Mouse (Mus musculus) brown adipose tissue, adult 24 weeks (tissue): ENCODE measurements around the gene Tas2r136. TPM values are rescaled to one million over a fixed set of nuclear protein-coding genes. Genes with fewer than 3 reads are reported as not detected.

Experiments used
- H3K27ac ChIP-seq: fragments of 200-500 bp; replicated peaks from 2 replicates; pipeline ENCODE4 v1.5.1; 2012; ENCODE audit warnings: low read depth, mild to moderate bottlenecking, low read length
- H3K4me1 ChIP-seq: fragments of 200-500 bp; 2 replicates; pipeline ENCODE4 v1.6.1; 2012; ENCODE audit warnings: low read length, mixed read lengths; ENCODE audit not compliant: control insufficient read depth, insufficient read depth, insufficient read length
- H3K4me3 ChIP-seq: fragments of 200-500 bp; 2 replicates; pipeline ENCODE4 v1.5.1; 2012; ENCODE audit warnings: low read depth, mild to moderate bottlenecking, low read length, moderate library complexity; ENCODE audit not compliant: insufficient read depth
- polyA plus RNA-seq: library from polyadenylated mRNA; stranded (reverse); fragments of >200 nt; gene quantifications from 2 replicates; pipeline ENCODE4 v1.2.4, GENCODE M21; 2012; ENCODE audit not compliant: missing spikeins, insufficient read depth, insufficient read length

Tas2r136 gene
- polyA plus RNA-seq: not detected in 2 replicates

DNA sequence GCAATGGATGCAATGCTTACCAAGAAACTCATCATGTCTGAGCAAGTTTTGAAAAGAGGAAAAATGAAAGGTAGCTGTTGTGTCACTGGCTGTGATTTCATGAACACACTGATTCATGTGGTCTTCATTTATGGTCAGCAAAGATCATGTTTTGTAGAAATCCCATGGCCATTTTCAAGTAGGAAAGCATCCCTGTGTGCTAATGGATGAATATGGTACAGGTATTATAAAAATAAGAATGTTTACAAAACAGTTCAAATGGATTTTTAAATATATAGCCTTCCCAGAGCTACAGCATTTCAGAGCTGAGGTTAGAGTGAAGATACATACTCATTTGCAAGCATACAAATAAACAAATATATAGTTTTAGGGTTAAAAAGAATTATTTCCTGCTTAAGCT is at the start of gene Tas2r136:
Tas2r136 (minus strand) TSS at position 101 of the 400 bp plus-strand sequence.
- no peaks in the 10 kb centered on the region for H3K4me1 ChIP-seq
- H3K4me3 ChIP-seq: no peak within 1 kb of the TSS
- H3K27ac ChIP-seq: no peak within 1 kb of the TSS

DNA sequence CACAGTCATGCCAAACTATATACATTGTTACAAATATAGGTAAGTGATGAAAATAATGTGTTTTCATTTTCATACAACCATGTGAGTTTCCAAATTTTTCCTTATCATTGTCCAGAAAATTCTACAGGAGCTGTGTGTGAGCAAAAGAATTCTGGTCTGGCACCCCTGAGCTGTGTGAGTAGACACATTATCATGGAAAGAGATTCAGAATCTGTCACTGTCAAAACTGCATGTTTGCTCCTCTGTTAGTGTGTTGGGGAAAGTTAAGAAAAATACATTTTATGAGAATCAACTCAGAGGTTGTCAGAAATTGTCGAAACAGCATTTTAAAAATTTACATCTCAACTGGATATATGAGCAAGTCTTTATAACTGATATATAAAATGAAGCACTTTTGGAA is 24.6 kb upstream of the Tas2r136 start, which contains the start of gene Tas2r117:
Tas2r117 (plus strand) TSS at position 301 of the 400 bp plus-strand sequence.
- Histone ChIP-seq H3K27ac (no peak within 1 kb of the TSS), H3K4me1 (no peaks in the 10 kb centered on the region), H3K4me3 (no peak within 1 kb of the TSS)

DNA sequence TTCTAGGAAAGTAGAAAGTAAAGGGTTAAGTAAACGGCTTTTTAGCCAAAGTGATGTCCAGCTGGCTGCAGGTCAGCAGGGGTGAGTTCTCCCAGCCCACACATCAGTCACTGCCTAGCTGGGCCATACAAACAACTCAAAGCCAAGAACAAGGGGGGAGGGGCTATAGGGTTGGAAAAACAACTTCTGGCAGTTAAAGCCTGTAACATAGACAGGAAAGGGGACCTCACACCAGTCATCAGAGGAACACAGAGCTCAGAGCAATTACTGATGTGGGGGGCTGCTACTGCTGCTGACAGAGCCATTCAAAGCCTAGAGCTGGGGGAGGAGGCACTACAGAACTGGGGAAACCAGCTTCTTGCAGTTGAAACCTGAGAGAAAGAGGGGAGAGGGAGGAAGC is 17.4 kb upstream of the Tas2r136 start:
- H3K27ac ChIP-seq: no peak overlapping the region
- H3K4me1 ChIP-seq: no peaks in the 10 kb centered on the region
- H3K4me3 ChIP-seq: no peak overlapping the region

DNA sequence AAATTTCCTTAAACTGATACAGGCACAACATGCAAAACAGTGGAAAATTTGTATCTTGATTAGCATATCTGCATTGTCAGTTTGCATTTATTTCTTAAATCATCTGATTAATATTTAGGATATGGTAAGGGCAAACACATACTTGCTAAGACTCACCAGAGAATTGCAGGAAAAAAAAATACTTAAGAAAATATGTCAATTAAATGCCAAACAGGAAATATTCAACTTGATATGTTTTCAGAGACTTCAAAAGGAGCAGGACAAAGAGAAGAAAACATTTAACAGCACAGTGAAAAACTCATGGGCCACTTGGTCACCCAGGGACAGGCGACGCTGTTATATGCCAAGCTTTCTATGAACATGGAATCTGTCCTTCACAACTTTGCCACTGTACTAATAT is 16.1 kb downstream of the Tas2r136 start, which contains the start of gene Tas2r102:
Tas2r102 (plus strand) TSS at position 301 of the 400 bp plus-strand sequence.
- no peak within 1 kb of the TSS for H3K4me3 ChIP-seq
- H3K27ac ChIP-seq: no peak within 1 kb of the TSS
- H3K4me1 ChIP-seq: no peaks in the 10 kb centered on the region

GRCm38 (mm10) chr6:132754430-132754829 is 23.5 kb downstream of the Tas2r136 start, which contains the start of gene Tas2r124:
Gene Tas2r124 (plus strand): TSS chr6:132754730.
- H3K4me3 ChIP-seq: no peak within 1 kb of the TSS
- H3K27ac ChIP-seq: no peak within 1 kb of the TSS
- H3K4me1 ChIP-seq: no peaks in the 10 kb centered on the region

DNA sequence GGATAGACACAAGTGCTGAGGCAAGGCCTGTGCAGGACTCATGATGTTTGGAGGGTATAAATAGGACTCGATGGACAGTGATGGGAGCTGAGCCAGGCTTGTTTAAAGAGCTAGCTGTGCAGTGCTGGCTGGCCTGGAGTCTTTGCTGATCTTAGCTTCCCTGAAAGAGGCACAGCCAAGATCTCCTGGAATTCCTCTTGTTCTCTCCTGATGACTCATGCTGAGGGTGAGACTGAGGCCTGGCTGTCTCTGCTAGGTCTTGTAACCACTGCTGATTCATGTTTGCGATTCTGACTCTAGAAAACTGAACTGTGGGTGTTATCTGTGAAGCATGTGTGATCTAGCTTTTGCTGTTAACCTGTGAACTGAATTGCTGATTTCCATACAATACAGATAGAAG is 27.8 kb downstream of the Tas2r136 start:
- Histone ChIP-seq H3K4me1 (no peaks in the 10 kb centered on the region), H3K4me3 (no peak overlapping the region), H3K27ac (no peak overlapping the region)

DNA sequence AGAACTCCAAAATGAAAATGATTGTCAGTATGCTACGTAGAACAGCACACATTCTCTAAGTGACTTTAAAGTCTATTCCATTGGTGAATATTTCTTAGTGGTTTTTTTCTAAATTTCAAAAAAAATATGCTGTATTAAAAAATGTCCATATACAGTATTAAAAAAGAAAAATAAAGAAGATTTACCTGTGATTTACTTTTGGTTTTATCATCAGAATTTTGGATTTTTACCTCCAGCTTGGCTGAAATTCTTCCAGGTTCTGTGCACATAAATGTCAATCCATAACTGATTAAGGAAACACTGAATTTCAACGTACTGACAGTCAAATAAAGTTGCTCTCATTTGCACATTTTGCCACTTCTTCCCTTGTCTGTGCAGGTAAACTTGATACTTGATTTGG is 40.0 kb downstream of the Tas2r136 start, which contains the start of gene Tas2r115:
Tas2r115 (minus strand) TSS at position 101 of the 400 bp plus-strand sequence.
- Histone ChIP-seq H3K4me3 (no peak within 1 kb of the TSS), H3K27ac (no peak within 1 kb of the TSS), H3K4me1 (no peaks in the 10 kb centered on the region)

Other genes with a start within 250 kb of the Tas2r136 start
- gene Prh1, start 208.4 kb downstream of the Tas2r136 start, polyA plus RNA-seq: not detected in 2 replicates
- gene Prp2, start 182.2 kb downstream of the Tas2r136 start, polyA plus RNA-seq: not detected in 2 replicates
- gene A630073D07Rik, start 126.6 kb downstream of the Tas2r136 start, polyA plus RNA-seq: not detected in 2 replicates
- not detected in 2 replicates for gene Tas2r120, start 121.2 kb downstream of the Tas2r136 start, polyA plus RNA-seq
- not detected in 2 replicates for gene Tas2r121, start 77.2 kb downstream of the Tas2r136 start, polyA plus RNA-seq
- gene Tas2r122, start 66.2 kb downstream of the Tas2r136 start, polyA plus RNA-seq: not detected in 2 replicates
- gene Tas2r115, start 40.1 kb downstream of the Tas2r136 start, polyA plus RNA-seq: not detected in 2 replicates
- not detected in 2 replicates for gene Tas2r124, start 23.4 kb downstream of the Tas2r136 start, polyA plus RNA-seq
- gene Tas2r102, start 16.0 kb downstream of the Tas2r136 start, polyA plus RNA-seq: not detected in 2 replicates
- gene Tas2r117, start 24.7 kb upstream of the Tas2r136 start, polyA plus RNA-seq: not detected in 2 replicates
- not detected in 2 replicates for gene Tas2r123, start 69.0 kb upstream of the Tas2r136 start, polyA plus RNA-seq
- not detected in 2 replicates for gene Tas2r116, start 77.3 kb upstream of the Tas2r136 start, polyA plus RNA-seq
- not detected in 2 replicates for gene Tas2r110, start 89.8 kb upstream of the Tas2r136 start, polyA plus RNA-seq
- gene Tas2r113, start 114.8 kb upstream of the Tas2r136 start, polyA plus RNA-seq: not detected in 2 replicates
- not detected in 2 replicates for gene Tas2r125, start 131.5 kb upstream of the Tas2r136 start, polyA plus RNA-seq
- gene Tas2r129, start 172.9 kb upstream of the Tas2r136 start, polyA plus RNA-seq: not detected in 2 replicates
- not detected in 2 replicates for gene Tas2r131, start 179.8 kb upstream of the Tas2r136 start, polyA plus RNA-seq
- gene Tas2r109, start 202.8 kb upstream of the Tas2r136 start, polyA plus RNA-seq: not detected in 2 replicates